Mouse (Mus musculus) right cerebral cortex, adult 18-20 months (tissue): ENCODE measurements around the gene Cbx8.

Source experiments
- DNase-seq: peaks from one replicate; pipeline ENCODE4 v3.0.0; 2022; ENCODE audit warnings: mixed read lengths

Gene Cbx8

GRCm38 (mm10) chr11:119033874-119034558, 6.8 kb downstream of the Cbx8 start:
- peak; percentile 75 for DNase-seq

GRCm38 (mm10) chr11:119026203-119026602, 14.6 kb downstream of the Cbx8 start:
- no peak for DNase-seq

DNA sequence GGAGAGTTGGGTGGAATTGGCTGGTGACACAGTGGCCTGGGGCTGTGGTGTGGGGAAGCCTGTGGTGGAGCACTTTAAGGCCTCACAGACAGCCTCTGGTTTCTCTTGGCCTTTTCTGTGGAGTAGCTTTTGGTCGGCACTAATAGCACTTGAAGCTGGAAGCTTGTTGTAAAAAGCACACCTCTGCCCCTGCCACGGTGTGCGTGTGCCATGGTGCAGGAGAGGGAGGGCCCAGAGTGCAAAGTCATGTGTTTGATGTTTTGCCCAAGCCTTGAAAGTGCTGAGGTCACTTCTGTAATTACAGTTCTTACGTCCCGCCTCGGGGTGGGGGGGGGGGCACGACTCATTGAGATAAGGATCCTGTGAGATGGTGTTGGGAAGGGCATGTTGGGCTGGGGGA, 16.5 kb downstream of the Cbx8 start:
- no peak for DNase-seq

DNA sequence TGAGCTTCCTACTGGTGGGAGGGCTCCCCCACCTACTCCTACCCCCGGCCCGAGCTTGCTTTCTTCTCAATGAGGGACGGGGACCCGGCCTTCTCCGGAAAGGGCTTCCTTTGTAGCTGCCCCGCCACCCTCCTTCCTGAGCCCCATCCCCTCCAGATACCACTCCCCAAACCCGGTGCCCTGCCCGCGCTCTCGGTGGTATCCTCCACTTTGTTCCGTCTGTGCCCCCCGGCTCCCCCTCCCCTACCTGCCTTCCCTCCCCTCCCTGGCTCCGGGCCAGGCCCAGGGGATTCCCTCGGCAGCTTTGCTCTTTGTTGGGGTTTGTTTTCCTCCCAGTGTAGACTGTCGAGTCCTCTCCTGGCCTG, 17.2 kb downstream of the Cbx8 start:
- DNase-seq = no peak

- peak; percentile 88 for DNase-seq
Measured at GRCm38 (mm10) chr11:119022895-119023615, 17.7 kb downstream of the Cbx8 start, which contains the start of gene Cbx2. TSS of gene Cbx2 (plus strand) at chr11:119022962.

- DNase-seq = no peak
Measured at GRCm38 (mm10) chr11:119022068-119022894, 18.5 kb downstream of the Cbx8 start.

DNA sequence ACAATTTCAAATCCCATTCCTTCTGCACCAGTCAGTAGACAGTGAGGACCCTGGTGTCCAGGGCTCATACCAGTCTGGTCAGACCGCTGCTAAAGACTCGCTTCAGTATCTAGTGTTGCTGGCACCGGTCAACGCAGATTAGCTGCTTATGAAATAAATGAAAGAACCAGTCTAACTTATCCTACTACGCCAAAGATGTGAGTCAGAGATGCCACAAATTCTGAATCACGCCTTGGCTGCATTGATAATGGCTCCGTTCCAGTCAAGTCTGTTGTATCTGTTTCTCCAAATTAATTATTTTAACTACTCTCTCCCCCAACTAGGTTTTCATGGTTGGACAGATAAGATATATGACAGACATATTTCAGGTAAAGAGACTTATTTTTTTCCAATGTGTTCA, 19.6 kb downstream of the Cbx8 start:
- no peak for DNase-seq

- DNase-seq = no peak
Measured at GRCm38 (mm10) chr11:119017506-119017905, 23.3 kb downstream of the Cbx8 start.

- DNase-seq = no peak
Measured at GRCm38 (mm10) chr11:119014455-119014854, 26.3 kb downstream of the Cbx8 start.

DNA sequence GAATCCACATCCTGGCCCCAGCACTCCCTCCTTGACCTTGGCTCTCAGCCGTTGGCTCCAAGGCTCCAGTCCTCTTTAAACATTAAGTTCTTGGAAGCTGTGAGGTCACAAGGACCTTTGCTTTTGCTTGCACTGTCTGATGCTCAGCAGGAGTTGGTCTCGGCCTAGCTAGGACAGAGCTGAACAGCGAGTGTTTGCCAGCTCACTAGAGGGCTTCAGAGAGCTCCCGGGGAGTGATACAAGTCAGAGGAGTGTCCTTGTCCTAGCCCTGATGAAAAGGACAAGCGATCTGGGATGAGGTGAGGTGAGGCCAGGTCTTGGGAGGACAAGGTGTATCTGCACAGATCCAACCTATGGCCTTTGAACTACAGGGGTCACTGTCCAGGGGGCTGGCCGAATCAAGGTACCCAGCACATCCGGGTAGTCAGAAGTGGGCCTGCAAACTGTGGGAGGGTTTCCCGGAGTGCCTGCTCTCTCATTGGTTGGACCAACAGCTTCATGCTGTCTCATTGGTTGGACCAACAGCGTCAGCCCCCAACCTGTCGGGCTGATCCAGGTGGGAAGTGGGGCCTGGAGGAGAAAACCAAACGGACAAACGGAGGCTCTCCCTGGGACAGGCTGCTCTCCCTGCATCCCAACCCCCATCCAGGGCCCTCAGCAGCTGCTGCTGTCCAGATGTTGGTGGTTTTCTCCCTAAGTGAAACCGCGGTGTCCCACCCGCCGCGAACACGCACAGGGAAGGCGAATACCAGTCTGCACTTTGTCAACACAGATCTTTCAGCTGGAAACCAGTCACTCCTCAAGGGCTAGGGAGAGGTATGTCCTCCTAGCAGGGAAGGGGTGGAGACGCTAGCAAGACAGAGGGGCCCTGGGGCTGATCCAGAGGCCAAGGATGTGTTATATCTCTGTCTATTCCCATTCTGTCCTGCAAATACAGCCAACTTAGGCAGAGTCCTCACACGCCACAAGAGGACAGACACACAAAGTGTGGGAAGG, 33.0 kb downstream of the Cbx8 start:
- DNase-seq = peak; percentile 30

GRCm38 (mm10) chr11:119006462-119006861, 34.3 kb downstream of the Cbx8 start:
- DNase-seq = no peak

GRCm38 (mm10) chr11:119005547-119006275, 35.1 kb downstream of the Cbx8 start:
- no peak for DNase-seq

DNA sequence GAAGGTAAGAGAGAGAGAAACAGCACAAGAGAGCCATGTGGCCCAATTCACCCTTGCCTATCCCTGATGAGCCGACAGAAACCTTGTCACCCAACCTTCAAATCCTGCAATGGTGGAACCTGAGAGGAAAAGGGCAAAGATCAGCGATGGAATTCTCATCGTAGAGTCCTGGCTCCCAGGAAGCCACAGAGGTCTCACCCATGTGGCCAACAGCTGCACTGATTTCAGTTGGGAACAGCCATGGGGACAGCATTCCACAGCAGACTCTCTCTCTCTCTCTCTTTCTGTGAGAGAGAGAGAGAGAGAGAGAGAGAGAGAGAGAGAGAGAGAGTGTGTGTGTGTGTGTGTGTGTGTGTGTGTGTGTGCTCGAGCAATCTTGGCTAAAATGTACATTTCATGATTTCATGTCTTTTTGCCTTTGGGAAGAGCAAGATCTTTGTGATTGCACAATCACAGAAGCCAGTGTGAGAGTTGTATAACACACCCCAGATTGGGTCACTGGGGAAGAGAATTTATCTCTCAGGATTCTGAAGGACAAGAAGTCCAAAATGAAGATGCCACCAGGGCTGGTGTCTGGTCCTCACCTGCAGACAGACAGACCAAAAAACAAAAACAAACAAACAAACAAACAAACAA, 39.2 kb downstream of the Cbx8 start:
- DNase-seq = no peak

- DNase-seq = no peak
Measured at GRCm38 (mm10) chr11:119000877-119001276, 39.9 kb downstream of the Cbx8 start.

- DNase-seq = peak; percentile 40
Measured at GRCm38 (mm10) chr11:118999361-118999804, 41.4 kb downstream of the Cbx8 start.

GRCm38 (mm10) chr11:118998540-118999265, 42.1 kb downstream of the Cbx8 start:
- DNase-seq = peak; percentile 86

DNA sequence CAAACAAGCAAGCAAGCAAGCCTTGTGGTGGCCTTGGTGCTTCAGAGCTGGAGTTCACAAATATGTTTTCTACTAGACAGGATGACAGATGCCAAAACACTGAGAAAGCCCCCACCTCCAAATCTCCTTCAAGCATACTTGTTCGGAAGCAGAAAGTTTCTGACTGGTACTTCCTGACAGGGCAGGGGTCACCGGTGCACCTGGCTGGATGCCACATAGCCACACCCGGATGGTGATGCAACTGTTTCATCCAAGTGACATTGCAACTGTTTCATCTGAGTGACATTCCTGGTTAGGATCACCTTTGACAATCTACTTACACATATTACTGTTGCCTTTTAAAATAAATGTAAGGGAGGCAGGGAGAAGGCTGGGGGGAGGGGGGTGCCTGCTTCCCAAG, 43.6 kb downstream of the Cbx8 start:
- DNase-seq = no peak

DNA sequence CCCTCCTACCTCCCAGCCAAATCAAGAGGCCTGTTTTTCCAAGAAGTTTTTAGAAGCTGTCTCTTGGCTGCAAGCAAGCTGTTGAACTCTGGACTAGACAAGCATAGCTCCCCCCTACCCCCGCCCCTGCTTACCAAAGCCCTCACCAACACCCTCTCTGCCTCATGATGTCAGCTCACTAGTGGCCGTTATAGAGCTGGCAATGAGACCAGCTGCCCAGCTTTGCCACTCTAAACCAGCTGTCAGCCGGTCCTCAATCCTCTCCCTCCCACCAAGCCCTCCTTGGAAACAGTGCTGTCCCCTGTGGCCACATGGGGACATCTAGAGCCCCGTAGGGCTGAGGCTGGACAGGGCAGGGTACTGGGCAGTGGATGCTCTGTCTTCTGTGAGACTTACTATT, 45.3 kb downstream of the Cbx8 start:
- DNase-seq = no peak

GRCm38 (mm10) chr11:118992781-118993180, 48.0 kb downstream of the Cbx8 start:
- peak; percentile 31 for DNase-seq

DNA sequence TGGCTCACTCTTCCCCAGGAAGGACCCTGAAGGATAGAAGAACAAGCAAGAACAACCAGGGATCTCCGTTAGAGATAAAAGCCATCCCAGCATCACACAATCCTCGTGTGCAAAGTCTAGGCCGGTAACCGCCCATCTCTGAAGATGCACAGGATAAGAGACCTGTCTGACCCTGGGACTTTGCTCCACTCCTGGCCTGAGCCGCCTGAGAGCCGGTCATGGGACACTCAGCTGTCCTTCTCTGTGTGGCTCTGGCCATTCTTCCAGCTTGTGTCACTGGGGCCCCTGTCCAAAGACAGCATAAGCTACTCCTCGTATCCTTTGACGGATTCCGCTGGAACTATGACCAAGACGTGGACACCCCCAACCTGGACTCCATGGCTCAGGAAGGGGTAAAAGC, 52.8 kb downstream of the Cbx8 start, which contains the start of gene Enpp7:
Gene Enpp7 (plus strand): TSS at position 190 of the 400 bp plus-strand sequence.
- no peak for DNase-seq
